Mouse (Mus musculus) cerebellum, adult 18-20 months (tissue): ENCODE data around the gene Mapkapk2.

Source experiments
- DNase-seq, 2 experiments: peaks; one replicate each; pipeline ENCODE4 v3.0.0; 2021

Gene Mapkapk2

DNA sequence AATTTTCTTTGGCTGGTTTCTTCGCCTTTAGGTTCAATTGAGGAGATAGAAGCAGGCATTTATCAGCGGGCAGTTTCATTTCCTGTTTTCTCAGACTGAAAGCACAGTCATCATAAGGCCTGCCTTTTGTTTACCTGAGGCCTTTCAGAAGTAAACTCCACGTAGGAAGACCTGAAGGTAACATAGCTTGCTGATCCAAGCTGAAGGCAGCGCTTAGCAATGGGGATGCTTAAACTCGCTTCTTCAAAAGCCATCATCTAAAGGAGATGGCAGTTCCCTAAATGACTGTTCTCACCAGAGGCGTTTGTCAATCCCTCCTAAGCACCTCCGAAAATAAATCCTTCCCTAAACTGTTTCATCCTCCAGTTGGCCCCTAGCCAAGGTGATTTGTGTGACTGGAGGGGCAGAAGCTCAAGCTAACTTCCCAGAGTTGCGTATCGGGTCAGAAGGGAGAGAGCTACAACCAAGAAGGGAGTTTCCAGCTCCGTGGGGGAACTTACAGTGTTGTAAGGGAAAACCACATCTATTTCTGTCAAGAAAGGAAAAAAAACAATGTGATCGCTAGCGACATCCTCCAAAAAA is 13.0 kb upstream of the Mapkapk2 start:
- DNase-seq = no peak

DNA sequence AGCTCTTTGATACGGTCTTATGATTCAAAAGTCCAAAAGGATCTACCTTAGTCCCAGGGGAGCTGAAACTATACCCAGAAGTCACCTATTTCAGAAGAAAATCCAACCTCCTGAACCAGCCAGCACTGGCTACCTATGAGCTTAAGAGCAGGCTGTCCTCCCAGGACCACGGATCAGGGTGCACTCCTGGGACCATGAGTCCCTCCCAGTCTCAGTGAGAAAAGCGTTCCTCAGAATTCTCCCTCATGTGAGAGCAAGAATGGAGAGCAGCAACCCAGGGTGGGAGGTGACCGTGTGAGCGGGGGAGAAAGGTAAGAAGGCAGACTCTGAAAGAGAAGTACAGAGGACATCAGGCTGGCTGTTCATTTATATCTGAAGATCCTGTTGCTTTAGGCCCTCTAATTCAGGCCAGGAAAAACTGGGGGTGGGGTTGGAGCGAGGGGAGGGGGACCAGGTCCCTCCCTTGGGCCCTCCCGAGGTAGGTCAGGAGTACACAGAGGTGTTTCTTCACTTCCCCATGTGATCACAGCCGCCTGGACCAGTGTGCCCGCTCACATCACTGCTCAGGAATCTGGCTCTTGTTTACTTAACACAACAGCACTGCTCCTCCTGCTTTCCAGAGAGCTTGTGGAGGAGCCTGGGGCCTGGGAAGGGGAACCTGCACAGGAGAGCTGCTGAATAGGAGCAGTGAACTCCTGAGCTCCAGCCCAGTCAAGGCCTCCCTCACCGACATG is 10.1 kb upstream of the Mapkapk2 start:
- DNase-seq = no peak

DNA sequence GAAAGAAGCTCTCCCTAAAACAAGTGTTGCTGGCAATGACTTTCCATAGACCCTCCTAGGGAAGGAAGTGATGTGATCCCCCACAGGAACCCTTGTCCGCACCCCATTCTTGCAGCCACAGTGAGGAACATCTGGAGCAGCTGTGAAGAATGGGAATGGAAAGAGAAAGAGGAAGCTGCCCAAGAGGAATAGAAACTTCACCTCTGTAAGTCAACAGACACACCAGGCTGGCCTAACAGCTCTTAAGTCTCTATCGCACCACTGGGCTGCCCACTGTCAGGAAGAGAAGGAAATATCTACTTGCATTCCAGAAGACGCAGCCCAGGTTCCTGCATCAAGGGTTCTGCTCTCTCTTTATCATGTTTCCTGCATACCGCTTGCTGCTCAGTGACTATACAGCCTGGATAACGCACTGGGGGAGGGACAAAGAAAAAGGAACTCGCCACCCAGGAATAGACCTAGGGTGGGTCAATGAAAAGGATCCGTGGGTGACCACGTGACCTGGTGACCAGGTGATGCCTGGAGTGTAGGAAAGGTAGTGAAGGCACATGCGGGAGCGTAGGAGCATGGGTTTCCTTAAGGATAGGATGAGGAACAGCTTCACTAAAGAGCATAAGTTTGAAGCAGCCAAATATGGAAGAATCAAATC is 6.3 kb upstream of the Mapkapk2 start:
- DNase-seq = no peak

DNA sequence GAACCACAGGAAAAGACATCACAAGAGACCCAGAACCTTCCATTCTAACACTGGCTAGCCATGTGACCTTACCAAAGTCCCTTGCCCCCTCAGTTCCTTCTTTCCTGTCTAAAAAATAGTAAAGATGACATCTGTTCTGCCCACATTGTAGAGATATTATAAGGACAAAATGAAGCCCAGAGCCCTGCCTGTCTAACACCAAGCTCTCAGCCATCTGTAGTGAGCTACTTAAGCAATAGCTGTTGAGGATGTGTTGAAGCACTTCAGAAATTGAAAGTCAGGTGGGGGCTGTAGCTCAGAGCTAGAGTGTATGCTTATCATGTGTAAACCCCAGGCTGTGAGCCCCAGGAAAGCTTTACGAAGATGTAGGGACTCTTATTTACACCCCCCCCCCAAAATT is 3.2 kb upstream of the Mapkapk2 start:
- DNase-seq = no peak

DNA sequence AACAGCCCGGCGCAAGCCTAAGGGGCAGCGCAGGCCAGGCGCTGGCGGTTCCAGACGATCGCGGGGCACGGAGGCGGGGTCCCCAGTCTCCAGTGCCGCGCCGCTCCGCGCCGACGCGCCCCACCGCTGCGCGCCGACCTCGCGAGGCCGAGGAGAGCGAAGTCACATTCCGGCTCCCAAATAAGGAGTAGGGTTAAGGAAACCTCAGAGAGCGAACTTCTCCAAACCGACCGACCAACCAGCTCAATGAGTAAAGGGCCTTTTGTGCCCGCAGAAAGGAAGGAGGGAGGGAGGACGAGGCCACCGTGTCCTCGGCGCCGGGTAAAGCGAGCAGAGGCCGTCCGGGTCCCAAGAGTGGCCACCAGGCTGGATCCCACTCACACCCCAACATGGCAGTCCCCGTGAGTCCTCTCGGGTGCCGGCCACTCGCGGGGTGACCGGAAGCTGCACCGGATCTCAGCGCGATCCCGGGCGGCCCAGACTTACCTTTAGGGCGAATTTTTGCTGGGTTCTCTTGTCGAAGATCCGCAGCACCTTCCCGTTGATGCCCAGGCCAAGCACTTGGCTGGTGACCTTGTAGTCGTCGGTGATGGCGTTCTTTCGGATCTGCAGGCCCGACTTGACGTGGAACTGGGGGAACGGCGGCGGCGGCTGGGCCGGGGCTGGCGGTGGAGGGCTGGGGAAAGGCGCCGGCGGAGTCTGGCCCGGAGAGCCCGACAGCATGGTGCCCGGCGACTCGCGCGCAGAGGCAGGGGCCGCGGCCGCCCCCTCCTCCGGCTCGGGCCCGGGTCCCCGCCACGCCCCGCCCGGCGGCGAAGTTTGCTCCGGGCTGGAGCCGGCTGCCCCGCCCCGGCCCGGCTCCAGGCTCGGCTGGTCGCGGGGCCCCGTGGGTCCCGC is 575 bp downstream of the Mapkapk2 start:
- peak; percentile 38 to 54 for DNase-seq

DNA sequence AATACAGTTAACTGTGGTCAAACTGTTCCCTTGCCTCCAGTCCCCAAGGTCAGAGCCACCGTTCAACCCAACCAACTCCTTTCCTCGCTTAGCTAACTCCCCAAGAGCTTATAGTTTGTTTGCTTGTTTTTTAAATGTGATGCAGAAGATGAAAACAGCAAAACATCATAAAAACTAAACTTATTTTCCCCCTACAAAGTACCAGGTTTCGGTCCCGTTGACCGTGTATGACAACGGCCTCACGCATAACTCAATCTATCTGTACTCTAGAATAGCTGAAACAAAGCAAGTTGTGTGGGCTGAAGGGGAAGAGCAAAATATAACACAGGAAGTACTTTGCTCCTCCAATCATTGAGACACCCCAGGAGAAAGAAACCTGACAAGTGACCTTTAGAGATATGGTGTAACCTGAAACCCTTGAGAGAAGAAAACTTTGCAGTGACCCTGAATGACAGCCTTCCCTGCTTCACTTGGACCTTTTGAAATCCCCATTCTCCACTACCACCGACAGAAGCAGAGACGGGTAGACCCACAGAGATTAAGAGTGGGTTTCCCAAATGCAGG is 1.4 kb downstream of the Mapkapk2 start:
- no peak for DNase-seq

DNA sequence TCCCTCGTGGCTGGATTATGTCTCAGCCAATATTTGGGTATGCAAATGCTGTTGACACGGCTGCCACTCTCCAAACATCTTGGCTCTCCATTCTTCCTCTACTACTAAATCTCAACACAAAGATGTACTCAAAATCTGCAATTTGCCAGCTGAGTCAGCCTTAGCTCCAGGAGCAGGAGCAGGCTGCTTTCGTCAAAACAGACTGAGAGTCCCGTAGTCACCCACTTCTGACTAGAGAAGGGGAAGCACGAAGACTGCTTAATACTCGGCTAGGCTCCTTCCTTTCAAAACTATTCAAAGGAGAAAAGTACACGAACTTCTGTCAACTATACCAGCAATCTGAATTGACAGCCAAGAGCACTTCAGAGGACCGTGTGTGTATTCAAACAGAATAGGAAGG is 2.1 kb downstream of the Mapkapk2 start:
- DNase-seq = no peak

DNA sequence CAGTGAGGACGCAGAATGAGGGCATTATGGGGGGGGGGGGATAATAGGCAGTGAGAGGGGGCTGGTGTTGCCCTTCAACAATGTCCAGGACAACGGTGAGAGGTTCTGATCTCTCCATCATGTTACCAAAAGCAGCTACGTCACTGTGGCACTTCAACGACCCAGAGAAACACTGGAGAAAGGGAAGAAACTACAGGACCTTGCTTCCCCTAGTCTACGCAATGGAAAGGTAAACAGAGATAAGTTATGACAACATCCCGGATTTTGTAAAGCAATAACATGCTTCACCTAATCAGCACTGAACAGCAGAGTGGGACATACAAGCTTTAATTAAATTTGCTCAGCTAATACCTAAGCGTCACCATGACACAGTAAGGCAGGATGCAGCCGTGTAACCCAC is 3.7 kb downstream of the Mapkapk2 start:
- no peak for DNase-seq

DNA sequence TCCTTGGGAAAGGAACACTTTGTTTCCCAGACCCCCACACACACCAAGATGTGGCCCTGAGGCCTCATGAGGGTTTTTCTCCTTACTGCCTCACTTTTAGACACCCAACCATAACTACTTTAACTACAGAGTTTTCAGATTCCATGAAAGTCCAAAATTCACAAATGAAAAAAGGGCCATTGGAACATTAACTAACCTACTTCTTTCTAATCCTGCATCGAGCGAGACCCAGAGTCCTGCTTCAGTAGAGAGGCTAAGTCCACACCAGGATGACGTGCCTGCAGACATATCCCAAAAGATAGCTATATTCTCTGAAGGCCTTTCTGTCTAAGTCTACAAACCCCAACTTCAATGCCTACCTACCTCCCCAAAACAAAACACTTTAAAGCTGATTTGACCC is 4.8 kb downstream of the Mapkapk2 start:
- no peak for DNase-seq

DNA sequence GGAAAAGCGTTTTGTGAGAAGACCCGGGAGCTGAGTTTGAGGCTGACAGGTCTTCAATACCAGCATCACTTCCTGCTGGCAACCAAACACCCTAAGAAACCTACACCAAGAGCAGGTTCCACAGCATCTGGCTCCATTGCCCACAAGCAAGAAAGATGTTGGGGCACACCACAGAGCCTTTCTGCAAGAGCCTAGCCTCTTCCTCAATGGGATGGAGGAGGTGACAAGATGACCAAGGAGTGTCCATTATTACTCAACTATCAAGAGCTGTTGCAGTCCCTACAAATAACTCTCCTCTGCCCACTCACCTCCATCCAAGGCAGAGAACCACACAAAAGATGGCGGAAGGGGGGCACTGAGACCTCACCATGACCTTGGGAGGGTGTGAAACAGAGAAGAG is 5.5 kb downstream of the Mapkapk2 start:
- no peak for DNase-seq

DNA sequence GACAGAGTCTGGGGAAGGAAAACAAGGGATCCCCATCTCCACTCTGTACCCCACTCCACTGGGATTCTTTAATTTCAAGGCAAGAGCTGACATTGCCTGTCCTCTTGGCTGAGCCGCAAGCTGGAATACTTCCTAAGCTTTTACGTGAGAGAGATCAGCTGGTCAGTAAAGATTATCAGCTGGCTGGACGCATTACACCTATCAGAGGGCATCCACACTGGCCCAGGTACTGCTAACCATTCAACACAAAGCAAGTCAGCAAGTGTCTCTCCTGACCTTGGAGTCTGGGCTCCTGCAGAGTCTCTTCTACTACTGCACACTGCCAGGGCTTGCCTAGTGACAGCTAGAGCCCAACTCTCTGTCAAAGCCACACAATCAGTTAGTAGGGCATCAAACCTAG is 6.1 kb downstream of the Mapkapk2 start:
- no peak for DNase-seq

DNA sequence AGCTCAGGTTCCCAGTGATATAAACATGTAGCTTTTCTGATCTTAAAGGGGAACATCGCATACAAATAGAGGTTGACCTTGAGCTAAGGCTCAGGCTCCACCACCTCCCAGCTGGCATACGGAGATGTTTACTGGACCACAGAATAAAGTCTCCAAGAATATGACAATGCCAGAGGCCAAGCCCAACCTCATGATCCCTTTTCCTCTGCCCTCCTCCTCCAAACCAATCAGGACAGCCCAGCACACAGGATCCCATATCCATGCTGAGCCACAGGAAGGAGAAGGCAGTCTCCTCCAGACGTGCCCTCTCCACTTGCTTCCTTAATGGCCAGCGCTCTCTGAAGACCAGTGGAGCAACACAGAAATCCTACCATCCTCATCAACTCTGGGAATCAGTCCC is 6.7 kb downstream of the Mapkapk2 start:
- DNase-seq = no peak

DNA sequence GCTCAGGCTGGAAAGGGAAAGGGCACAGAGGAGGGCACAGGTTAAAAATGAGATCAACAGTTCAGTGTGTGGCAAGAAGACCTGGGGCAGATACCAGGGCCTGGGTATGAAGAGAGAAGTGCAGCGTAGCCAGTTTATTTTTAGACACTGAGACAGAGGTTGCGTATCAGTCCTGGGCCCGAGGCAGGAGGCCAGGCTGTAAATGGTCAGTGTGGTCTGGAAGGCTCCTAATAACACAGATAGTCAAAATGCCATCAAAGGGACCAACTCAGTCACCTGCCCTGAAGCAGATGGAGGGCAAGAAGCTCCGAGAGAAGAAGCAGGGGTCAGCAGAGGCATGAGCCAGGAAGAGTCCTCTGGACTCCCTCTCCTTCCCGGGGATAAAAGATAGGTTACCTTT is 7.4 kb downstream of the Mapkapk2 start:
- no peak for DNase-seq

DNA sequence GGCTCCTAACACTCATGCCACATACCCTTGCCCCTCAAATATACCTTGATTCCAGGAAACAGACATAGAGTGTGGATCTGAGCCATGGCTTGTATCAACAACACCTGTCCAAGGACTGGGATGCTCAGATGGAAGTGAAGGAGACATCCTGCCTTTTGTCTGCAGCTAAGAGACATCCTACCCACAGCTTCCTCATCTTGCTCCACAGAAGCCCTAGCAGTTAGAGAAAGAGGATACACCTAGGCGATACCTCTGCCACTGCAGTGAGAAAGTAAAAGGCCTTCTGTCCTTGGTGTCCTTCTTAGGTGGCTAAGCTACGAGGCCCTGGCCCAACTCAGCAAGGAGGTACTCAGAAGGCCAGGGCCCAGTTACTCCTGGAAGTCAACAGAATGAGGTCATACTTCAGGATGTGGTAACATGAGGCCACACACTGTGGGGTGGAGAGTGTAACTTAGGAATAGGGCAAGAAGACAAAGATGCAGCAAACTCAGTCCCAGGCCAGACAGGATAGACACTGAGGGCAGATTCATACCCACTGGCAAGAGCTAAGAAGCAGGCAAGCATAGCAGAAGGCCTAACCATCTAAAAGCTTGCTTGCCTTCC is 8.0 kb downstream of the Mapkapk2 start:
- DNase-seq = no peak

DNA sequence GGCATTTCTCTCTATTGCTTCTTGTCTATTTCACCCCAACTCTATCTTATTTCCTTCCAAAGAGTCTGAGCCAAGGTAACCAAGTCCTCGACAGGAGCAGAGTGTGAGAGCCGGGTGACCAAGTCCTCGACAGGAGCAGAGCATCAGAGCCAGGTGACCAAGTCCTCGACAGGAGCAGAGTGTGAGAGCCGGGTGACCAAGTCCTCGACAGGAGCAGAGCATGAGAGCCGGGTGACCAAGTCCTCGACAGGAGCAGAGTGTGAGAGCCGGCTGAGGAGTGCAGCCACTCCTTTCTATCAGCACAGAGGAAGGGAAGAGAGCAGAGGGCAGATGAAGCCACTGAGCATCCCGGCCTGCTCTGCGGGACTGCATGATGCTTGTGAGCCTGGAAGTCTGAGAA is 9.1 kb downstream of the Mapkapk2 start:
- no peak for DNase-seq

DNA sequence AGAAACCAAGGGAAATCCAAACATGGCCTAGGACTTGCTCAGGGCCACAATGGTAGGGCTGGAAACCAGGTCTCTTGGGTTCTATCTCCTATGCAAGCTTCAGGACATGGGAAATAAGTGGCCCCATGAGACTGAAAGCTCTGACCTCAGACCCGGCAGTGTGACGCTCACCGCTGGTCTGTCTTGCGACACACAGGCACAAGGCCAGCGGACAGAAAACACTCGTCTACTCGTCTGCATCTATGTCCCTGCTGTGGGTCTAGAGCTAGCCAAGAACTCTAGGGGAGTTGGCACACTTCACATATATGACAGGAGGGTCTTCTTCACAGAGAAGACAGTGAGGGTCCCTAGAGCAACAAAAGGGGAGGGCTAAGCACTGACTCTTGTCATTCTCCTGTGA is 10.7 kb downstream of the Mapkapk2 start:
- no peak for DNase-seq

DNA sequence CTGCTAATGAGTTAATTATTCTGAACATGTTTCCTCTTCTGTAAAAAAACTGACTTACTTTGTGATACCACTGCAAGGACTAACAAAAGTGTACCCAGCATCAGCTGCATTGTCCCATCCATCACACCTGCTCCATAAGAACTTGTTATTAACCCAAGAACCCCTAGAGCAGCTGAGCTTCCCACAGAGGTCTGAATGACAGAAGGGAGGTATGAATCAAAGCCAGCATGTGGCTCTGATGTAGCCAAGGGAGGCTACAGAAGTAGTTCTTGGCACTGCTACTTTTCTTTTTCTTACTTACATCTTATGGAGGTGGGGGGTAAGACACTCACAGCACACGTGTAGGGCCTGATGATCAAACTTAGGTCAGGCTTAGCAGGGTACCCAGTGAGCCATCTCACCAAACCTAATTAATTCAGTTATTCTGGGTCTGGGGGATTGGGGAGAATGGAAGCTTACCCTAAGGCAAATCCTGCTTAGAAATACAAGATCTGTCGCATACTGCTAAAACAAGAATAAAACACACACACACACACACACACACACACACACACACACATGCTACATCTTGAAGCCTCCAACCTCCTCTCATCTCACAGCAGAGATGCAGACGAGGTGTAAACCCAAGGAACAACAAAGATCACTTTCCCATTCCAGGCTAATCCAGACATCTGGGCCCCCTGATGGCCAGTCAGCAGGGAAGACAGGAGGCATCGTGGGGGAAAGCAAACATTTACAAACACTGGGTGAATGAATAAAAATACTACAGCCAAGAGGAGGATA is 11.5 kb downstream of the Mapkapk2 start:
- no peak for DNase-seq

DNA sequence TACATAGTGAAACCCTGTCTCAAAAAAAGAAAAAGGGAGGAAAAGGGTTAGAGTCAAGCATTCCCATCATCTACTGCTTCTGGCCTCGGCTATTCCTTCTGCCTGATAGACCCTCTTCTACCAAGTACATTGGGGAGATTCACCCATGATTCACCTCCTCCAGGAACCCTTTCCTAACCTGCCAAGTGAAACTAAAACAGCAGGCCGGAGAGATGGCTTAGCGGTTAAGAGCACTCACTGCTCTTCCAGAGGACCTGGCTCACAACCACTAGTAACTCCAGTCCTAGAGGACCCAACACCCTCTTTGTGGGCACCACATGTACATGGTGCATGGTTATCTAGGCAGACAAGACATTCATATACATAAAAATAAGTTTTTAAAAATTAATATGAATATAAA is 12.4 kb downstream of the Mapkapk2 start:
- DNase-seq = no peak

DNA sequence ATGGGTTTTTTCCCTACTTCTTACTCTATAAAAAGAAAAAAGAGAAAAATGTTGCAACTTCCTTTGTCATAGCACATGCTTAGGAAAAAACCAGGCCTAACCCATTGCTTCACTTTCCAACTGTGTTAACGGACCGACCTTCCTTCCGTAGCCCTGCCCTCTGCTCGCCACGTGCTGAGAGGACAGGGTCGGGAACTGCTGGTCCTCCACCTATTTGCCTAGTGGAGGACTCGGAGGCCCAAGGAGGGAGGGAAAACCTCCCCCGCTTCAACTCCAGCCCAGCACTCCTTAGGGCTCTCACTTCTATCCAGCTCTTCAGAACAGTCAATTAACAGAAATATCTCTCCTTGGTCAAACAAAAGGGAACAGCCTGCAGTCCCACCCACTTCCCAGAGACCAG is 13.3 kb downstream of the Mapkapk2 start:
- DNase-seq = no peak

DNA sequence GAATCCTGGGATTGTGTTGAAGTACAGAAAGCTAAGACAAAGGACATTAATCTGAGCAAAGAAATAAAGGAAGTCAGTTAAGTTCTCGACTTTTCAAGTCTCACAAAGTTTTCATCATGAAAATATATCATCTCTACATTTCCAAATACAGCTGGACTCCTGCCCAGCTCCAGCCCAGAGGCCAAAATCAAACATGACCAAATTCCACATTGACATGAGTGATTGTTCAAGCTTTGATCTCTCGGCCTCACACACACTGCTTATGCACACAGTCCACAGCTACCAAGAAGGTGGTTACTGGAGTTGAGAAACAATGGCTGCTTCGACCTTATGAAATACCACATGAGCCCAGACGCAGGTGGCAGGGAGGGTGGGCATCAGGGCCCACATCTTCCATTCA is 14.0 kb downstream of the Mapkapk2 start:
- no peak for DNase-seq

DNA sequence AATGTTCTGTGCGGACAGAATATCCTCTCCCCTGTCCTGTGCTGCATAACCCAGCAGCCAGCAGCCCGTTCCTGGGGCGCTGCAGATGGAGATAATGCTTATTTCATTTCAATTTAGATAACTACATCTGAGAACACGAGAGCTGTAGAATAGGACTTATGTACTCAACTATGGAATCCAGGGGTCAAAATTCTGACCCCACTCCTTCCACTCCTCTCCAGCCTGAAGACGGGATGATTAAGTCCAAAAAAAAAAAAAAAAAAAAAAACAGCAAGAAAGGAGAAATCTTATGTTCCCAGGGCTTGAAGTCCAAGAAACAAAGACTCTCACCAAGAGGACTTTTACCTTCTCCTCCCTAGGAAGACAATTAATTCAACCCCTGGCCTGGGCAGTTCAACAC is 14.5 kb downstream of the Mapkapk2 start:
- no peak for DNase-seq

DNA sequence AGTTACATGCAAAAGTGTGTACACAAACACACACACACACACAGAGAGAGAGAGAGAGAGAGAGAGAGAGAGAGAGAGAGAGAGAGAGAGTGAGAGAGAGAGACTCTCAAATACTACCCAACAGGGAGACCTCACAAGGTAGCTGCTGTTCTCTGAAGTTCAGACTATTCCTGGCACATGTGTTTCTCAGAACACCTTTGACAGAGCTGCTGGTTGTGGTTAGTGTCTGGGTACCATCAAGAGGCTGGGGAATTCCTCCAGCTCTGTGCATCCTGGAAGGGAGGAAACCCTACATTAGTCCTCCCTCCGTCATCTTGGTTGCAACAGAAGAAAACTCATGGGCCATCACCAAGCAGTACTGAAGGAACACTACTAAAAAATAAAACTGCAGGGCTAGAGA is 16.9 kb downstream of the Mapkapk2 start:
- no peak for DNase-seq
